Mouse (Mus musculus) stomach, embryonic 14.5 days (tissue): ENCODE results near the gene Malsu1. TPM values are rescaled to one million over a fixed set of nuclear protein-coding genes. Genes with fewer than 3 reads are reported as not detected.

Source experiments
- ATAC-seq: fragments of 200-750 bp; cut with Nextera tagmentation; 2 replicates; pipeline ENCODE4 v1.8.0; 2017; ENCODE audit warnings: low read depth, moderate TSS enrichment; ENCODE audit not compliant: insufficient number of reproducible peaks, insufficient read depth, low FRiP score
- H3K27ac ChIP-seq: fragments of 300-500 bp; sonication (generic); 2 replicates; pipeline ENCODE4 v1.5.1; 2014; ENCODE audit warnings: mild to moderate bottlenecking, low read length, moderate library complexity, mixed read lengths
- H3K27me3 ChIP-seq: fragments of 300-500 bp; sonication (generic); 2 replicates; pipeline ENCODE4 v1.6.1; 2014; ENCODE audit warnings: low read length, control low read depth, mixed read lengths; ENCODE audit not compliant: control insufficient read depth, insufficient read depth
- H3K36me3 ChIP-seq: fragments of 300-500 bp; sonication (generic); 2 replicates; pipeline ENCODE4 v1.6.1; 2014; ENCODE audit warnings: mild to moderate bottlenecking, control low read depth, low read length, moderate library complexity, mixed read lengths; ENCODE audit not compliant: control insufficient read depth, insufficient read depth
- H3K4me1 ChIP-seq: fragments of 300-500 bp; sonication (generic); 2 replicates; pipeline ENCODE4 v1.6.1; 2014; ENCODE audit warnings: low read length, control low read depth, mixed read lengths; ENCODE audit not compliant: control insufficient read depth, insufficient read depth
- H3K4me2 ChIP-seq: fragments of 300-500 bp; sonication (generic); replicated peaks from 2 replicates; pipeline ENCODE4 v1.6.1; 2014; ENCODE audit warnings: low read depth, low read length, control low read depth
- H3K4me3 ChIP-seq: fragments of 300-500 bp; sonication (generic); 2 replicates; pipeline ENCODE4 v1.5.1; 2014; ENCODE audit warnings: low read depth, low read length, control low read depth
- H3K9ac ChIP-seq: fragments of 300-500 bp; sonication (generic); replicated peaks from 2 replicates; pipeline ENCODE4 v1.6.1; 2014; ENCODE audit warnings: low read depth, mild to moderate bottlenecking, control low read depth, low read length, moderate library complexity, mixed read lengths
- H3K9me3 ChIP-seq: fragments of 300-500 bp; sonication (generic); 2 replicates; pipeline ENCODE4 v1.6.1; 2016; ENCODE audit warnings: low read depth, low read length, control low read depth; ENCODE audit not compliant: control insufficient read depth
- WGBS: fragments of 180-500 bp; shearing (Covaris S2); extraction: QIAGEN DNeasy Blood & Tissue Kit; methylation state at CpG from one replicate; pipeline ENCODE4 v1.1.7; 2014; 5-methylcytosine and 5-hydroxymethylcytosine counted together
- polyA plus RNA-seq: library from polyadenylated mRNA; unstranded; fragments of >200 nt; fragmentation: Nextera tagmentation; extraction: Ambion mirVana; gene quantifications from 2 replicates; pipeline ENCODE4 v1.2.1, GENCODE M21; 2014

Malsu1 gene
- polyA plus RNA-seq: 73.1 and 75.8 TPM in 2 replicates

GRCm38 (mm10) chr6:49073304-49074116, at the start of gene Malsu1:
Gene Malsu1, plus strand, starts transcription at chr6:49073795.
- Histone ChIP-seq H3K36me3 (no peaks in the 10 kb centered on the region), H3K27ac (peak within 1 kb of the TSS; percentile 69), H3K4me1 (peaks cover 9% of the 10 kb centered on the region; the same call in 1 of the 2 replicates), H3K27me3 (no peaks in the 10 kb centered on the region), H3K4me2 (peak within 1 kb of the TSS; percentile 83), H3K9me3 (no peaks in the 10 kb centered on the region), H3K9ac (peak within 1 kb of the TSS; percentile 84), H3K4me3 (peak within 1 kb of the TSS; percentile 94)
- WGBS: under 1% methylated on average over 49 of the region's 49 CpGs
- ATAC-seq: peak; percentile 97

GRCm38 (mm10) chr6:49025290-49025689, 48.3 kb upstream of the Malsu1 start:
- no peak overlapping the region for H3K27ac ChIP-seq
- no peaks in the 10 kb centered on the region for H3K9me3 ChIP-seq
- no peaks in the 10 kb centered on the region for H3K27me3 ChIP-seq
- no peak overlapping the region for H3K4me2 ChIP-seq
- no peak overlapping the region for H3K4me3 ChIP-seq
- WGBS: 77% methylated on average over 7 of the region's 7 CpGs
- peaks cover 2% of the 10 kb centered on the region; the same call in 1 of the 2 replicates for H3K4me1 ChIP-seq
- ATAC-seq: no peak
- H3K36me3 ChIP-seq: no peaks in the 10 kb centered on the region
- H3K9ac ChIP-seq: no peak overlapping the region

GRCm38 (mm10) chr6:49026496-49026895, 47.1 kb upstream of the Malsu1 start:
- Histone ChIP-seq H3K9ac (no peak overlapping the region), H3K27ac (no peak overlapping the region), H3K36me3 (no peaks in the 10 kb centered on the region), H3K27me3 (no peaks in the 10 kb centered on the region), H3K4me3 (no peak overlapping the region), H3K4me1 (peaks cover 2% of the 10 kb centered on the region; the same call in 1 of the 2 replicates), H3K4me2 (no peak overlapping the region), H3K9me3 (no peaks in the 10 kb centered on the region)
- no peak for ATAC-seq
- WGBS: 87% methylated on average over 5 of the region's 5 CpGs

GRCm38 (mm10) chr6:49028019-49028418, 45.6 kb upstream of the Malsu1 start:
- no peak overlapping the region for H3K4me2 ChIP-seq
- H3K9me3 ChIP-seq: no peaks in the 10 kb centered on the region
- no peaks in the 10 kb centered on the region for H3K36me3 ChIP-seq
- no peak overlapping the region for H3K4me3 ChIP-seq
- H3K9ac ChIP-seq: no peak overlapping the region
- ATAC-seq: peak; percentile 65; the same call in 1 of the 2 replicates
- H3K4me1 ChIP-seq: peaks cover 2% of the 10 kb centered on the region; the same call in 1 of the 2 replicates
- WGBS: 69% methylated on average over 6 of the region's 6 CpGs
- no peak overlapping the region; the same call in 1 of the 2 replicates for H3K27ac ChIP-seq
- H3K27me3 ChIP-seq: no peaks in the 10 kb centered on the region

- ATAC-seq: no peak
- Histone ChIP-seq H3K4me3 (no peak overlapping the region), H3K36me3 (no peaks in the 10 kb centered on the region), H3K9ac (no peak overlapping the region), H3K9me3 (no peaks in the 10 kb centered on the region), H3K4me2 (no peak overlapping the region), H3K4me1 (peaks cover 2% of the 10 kb centered on the region; the same call in 1 of the 2 replicates), H3K27ac (peak overlapping the region; percentile 48; the same call in 1 of the 2 replicates), H3K27me3 (no peaks in the 10 kb centered on the region)
- 70% methylated on average over 3 of the region's 3 CpGs for WGBS
Observed at GRCm38 (mm10) chr6:49028708-49029107, 44.9 kb upstream of the Malsu1 start.

- Histone ChIP-seq H3K9me3 (no peaks in the 10 kb centered on the region), H3K9ac (no peak overlapping the region), H3K4me3 (no peak overlapping the region), H3K27ac (no peak overlapping the region), H3K4me2 (no peak overlapping the region), H3K27me3 (no peaks in the 10 kb centered on the region), H3K36me3 (no peaks in the 10 kb centered on the region), H3K4me1 (peaks cover 2% of the 10 kb centered on the region; the same call in 1 of the 2 replicates)
- ATAC-seq: no peak
- 70% methylated on average over 4 of the region's 4 CpGs for WGBS
Observed at GRCm38 (mm10) chr6:49031230-49031629, 42.4 kb upstream of the Malsu1 start.

- Histone ChIP-seq H3K27me3 (no peaks in the 10 kb centered on the region), H3K9me3 (no peaks in the 10 kb centered on the region), H3K4me3 (no peak overlapping the region), H3K9ac (no peak overlapping the region), H3K27ac (no peak overlapping the region), H3K36me3 (no peaks in the 10 kb centered on the region), H3K4me2 (no peak overlapping the region), H3K4me1 (peaks cover 2% of the 10 kb centered on the region; the same call in 1 of the 2 replicates)
- WGBS: 81% methylated on average over 4 of the region's 4 CpGs
- no peak for ATAC-seq
Observed at GRCm38 (mm10) chr6:49032783-49033182, 40.8 kb upstream of the Malsu1 start.

- Histone ChIP-seq H3K9ac (no peak within 1 kb of the TSS), H3K4me2 (peak within 1 kb of the TSS; percentile 30), H3K9me3 (no peaks in the 10 kb centered on the region), H3K4me1 (no peaks in the 10 kb centered on the region), H3K4me3 (no peak within 1 kb of the TSS), H3K36me3 (no peaks in the 10 kb centered on the region), H3K27ac (no peak within 1 kb of the TSS), H3K27me3 (no peaks in the 10 kb centered on the region)
- no peak for ATAC-seq
- WGBS: 35% methylated on average over 28 of the region's 28 CpGs
Observed at GRCm38 (mm10) chr6:49036275-49037267, 37.0 kb upstream of the Malsu1 start, which contains the start of gene Gpnmb. Gene Gpnmb, plus strand, starts transcription at chr6:49036546.
